Mouse (Mus musculus): ENCODE measurements at regions not wholly inside any gene's neighbourhood (a gene's known extent, or its start where the extent isn't known, plus 50 kb on each side); places are given as distances from the start of the nearest gene placed in this dataset.

DNA sequence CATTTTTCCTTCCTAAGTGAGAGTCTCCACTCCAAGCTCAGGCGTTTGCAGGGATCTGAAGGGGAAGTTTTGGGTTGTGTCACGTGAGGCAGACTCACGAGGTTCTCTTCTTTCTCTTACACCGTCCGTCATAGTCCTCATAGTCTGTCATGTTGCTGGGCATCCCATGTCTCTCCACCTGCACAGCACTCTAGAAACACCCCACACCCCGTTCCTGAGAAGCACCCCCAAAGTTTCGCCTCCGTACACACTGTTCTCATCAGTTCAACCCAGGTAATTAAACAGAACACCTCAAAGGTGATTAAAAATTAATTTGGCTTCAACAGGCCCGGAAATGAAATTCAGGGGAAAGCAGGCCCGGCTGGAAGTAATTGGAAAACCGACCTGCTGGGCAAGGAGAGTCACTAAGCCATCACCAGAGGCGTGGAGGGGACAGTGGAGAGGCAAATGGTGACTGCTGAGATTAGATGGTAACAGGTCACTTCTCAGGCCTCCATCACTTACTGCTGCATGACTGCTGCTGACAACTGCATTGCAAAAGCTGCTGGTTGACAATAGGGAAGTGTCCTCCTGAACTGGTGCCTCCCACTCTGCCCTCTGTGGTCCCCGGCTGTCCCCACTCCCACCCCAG, 63.1 kb upstream of the Smndc1 start:
- Histone ChIP-seq H3K4me3 (ENCODE audit: low read depth, low read length) (no peak overlapping the region), H3K9me3 (ENCODE audit: low read length) (no peaks in the 10 kb centered on the region), H3K27me3 (ENCODE audit: insufficient read depth, low read length) (no peaks in the 10 kb centered on the region), H3K4me1 (ENCODE audit: insufficient read depth) (peaks cover 3% of the 10 kb centered on the region), H3K36me3 (replicated peaks; ENCODE audit: insufficient read depth, low read length) (no peaks in the 10 kb centered on the region), H3K4me2 (ENCODE audit: low read depth, low read length) (no peak overlapping the region), H3K27ac (ENCODE audit: low read depth) (no peak overlapping the region), H3K9ac (replicated peaks) (no peak overlapping the region)
- no peak for DNase-seq
- no peak for ATAC-seq
- TF ChIP-seq CTCF (IDR thresholded peaks at IDR 0.05; ENCODE audit: low read depth): no peak
- no peak for TF ChIP-seq EP300 (IDR thresholded peaks at IDR 0.05; ENCODE audit: low read depth)
- WGBS (ENCODE audit: insufficient replicate concordance): 55% methylated on average over 13 of the region's 13 CpGs

GRCm38 (mm10) chr19:53452360-53452759, 62.0 kb upstream of the Smndc1 start:
- H3K9ac ChIP-seq (replicated peaks): no peak overlapping the region
- DNase-seq: no peak
- H3K4me1 ChIP-seq (ENCODE audit: insufficient read depth): peaks cover 3% of the 10 kb centered on the region
- H3K36me3 ChIP-seq (replicated peaks; ENCODE audit: insufficient read depth, low read length): no peaks in the 10 kb centered on the region
- no peak for TF ChIP-seq EP300 (IDR thresholded peaks at IDR 0.05; ENCODE audit: low read depth)
- no peak for TF ChIP-seq CTCF (IDR thresholded peaks at IDR 0.05; ENCODE audit: low read depth)
- WGBS (ENCODE audit: insufficient replicate concordance): 70% methylated on average over 3 of the region's 3 CpGs
- no peak for ATAC-seq
- no peaks in the 10 kb centered on the region for H3K27me3 ChIP-seq (ENCODE audit: insufficient read depth, low read length)
- H3K9me3 ChIP-seq (ENCODE audit: low read length): no peaks in the 10 kb centered on the region
- no peak overlapping the region for H3K4me2 ChIP-seq (ENCODE audit: low read depth, low read length)
- H3K4me3 ChIP-seq (ENCODE audit: low read depth, low read length): no peak overlapping the region
- H3K27ac ChIP-seq (ENCODE audit: low read depth): no peak overlapping the region

DNA sequence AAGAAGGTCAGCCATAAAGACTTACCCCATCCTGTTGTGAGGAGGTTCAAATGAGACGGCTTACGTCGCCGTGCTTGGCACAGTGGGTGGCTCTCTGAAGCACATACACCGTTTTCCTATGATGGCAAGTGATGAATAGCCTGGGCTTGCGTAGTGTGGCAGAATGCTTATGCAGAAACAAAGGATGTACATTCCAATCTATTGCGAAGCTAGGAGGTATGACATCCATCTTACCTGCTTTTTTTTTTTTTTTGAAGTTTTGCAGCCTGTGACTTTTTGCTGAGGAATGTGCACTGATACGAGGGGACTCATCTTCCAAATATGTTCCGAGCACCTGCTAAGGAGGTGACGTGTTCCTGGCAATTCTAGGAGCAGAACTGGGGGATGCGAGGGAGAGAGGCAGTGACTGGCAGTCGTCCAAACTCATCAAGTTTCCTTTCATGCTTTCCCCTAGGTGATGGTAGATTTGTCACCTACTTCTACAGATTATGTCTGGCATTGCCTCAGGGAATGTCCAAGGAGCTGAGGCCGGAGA, 61.1 kb upstream of the Smndc1 start:
- Histone ChIP-seq H3K9me3 (ENCODE audit: low read length) (no peaks in the 10 kb centered on the region), H3K4me2 (ENCODE audit: low read depth, low read length) (no peak overlapping the region), H3K4me1 (ENCODE audit: insufficient read depth) (peaks cover 3% of the 10 kb centered on the region), H3K4me3 (ENCODE audit: low read depth, low read length) (no peak overlapping the region), H3K36me3 (replicated peaks; ENCODE audit: insufficient read depth, low read length) (no peaks in the 10 kb centered on the region), H3K27ac (ENCODE audit: low read depth) (no peak overlapping the region), H3K9ac (replicated peaks) (no peak overlapping the region), H3K27me3 (ENCODE audit: insufficient read depth, low read length) (no peaks in the 10 kb centered on the region)
- DNase-seq (no peak), ATAC-seq (no peak)
- TF ChIP-seq EP300 (IDR thresholded peaks at IDR 0.05; ENCODE audit: low read depth) (no peak), CTCF (IDR thresholded peaks at IDR 0.05; ENCODE audit: low read depth) (no peak)
- 79% methylated on average over 13 of the region's 13 CpGs for WGBS (ENCODE audit: insufficient replicate concordance)

DNA sequence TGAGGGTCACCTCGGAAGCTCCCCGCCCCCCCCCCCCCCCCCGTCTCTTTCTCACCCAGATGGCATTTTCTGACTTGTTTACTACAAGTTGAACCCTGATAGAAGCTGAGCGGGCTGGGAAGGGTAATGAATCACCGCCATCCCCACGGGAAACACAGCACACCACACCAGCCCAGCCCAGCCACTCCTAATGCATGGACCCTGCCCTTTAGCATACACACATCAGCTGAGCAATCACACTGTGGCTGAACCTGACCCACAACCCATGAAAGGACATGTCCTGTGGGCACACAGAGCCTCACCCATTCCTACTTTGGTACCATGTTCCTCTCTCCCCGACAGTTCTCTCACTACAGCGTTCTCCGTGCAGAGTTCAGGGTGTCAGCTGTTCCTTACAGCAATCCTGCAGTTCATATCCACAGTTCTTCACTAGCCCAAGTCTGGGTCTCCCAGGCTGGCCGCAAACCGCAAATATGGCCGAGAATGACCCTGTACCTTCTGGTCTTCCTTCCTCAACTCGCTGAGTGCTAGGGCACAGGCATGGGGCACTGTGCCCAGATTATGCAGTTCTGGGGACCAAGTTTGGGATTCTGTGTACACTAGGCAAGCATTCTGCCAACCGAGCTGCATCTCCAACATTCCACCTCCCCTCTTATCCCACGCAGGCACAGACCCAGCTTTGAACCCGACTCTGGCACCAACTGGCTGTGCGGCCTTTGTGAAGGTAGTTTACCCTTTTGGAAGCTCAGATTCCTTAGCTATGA, 60.4 kb upstream of the Smndc1 start:
- no peak for ATAC-seq
- DNase-seq: no peak
- no peak overlapping the region for H3K27ac ChIP-seq (ENCODE audit: low read depth)
- no peak overlapping the region for H3K4me2 ChIP-seq (ENCODE audit: low read depth, low read length)
- 68% methylated on average over 17 of the region's 17 CpGs for WGBS (ENCODE audit: insufficient replicate concordance)
- peaks cover 3% of the 10 kb centered on the region for H3K4me1 ChIP-seq (ENCODE audit: insufficient read depth)
- TF ChIP-seq CTCF (IDR thresholded peaks at IDR 0.05; ENCODE audit: low read depth) (no peak), EP300 (IDR thresholded peaks at IDR 0.05; ENCODE audit: low read depth) (no peak)
- H3K4me3 ChIP-seq (ENCODE audit: low read depth, low read length): no peak overlapping the region
- H3K9me3 ChIP-seq (ENCODE audit: low read length): no peaks in the 10 kb centered on the region
- no peak overlapping the region for H3K9ac ChIP-seq (replicated peaks)
- no peaks in the 10 kb centered on the region for H3K36me3 ChIP-seq (replicated peaks; ENCODE audit: insufficient read depth, low read length)
- no peaks in the 10 kb centered on the region for H3K27me3 ChIP-seq (ENCODE audit: insufficient read depth, low read length)

DNA sequence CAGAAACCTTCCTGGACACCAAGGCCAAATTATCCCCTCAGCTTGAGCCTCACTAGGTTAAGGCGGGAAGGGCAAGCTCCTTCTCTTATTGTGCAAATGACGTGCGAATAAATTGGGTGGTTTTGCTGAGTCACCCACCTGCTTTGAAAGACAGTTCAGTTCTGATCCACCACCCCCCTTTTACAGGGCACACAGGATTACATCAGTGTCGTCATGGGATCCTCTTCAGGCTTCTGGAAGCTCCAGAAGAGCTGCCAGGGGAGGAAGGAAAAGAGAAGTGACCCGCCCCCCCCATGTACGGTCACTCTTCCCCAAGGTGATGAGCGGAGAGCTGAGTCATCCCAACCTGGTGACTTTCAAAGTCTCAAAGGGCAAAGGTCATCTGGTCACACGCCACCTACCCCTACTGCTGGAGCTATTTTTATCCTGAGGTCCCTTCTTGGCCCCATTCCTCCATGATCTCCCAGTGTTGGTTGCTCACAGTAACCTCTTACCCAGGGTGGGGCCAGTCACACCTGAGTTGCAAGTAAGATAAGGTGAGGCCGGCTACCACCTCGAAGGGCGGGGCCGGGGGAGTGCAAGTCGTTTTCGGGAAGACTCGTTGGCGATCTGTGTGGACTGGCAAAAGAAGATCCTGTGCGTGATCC, 58.9 kb upstream of the Smndc1 start:
- ATAC-seq (no peak), DNase-seq (no peak)
- no peaks in the 10 kb centered on the region for H3K27me3 ChIP-seq (ENCODE audit: insufficient read depth, low read length)
- 70% methylated on average over 17 of the region's 17 CpGs for WGBS (ENCODE audit: insufficient replicate concordance)
- no peak overlapping the region for H3K4me2 ChIP-seq (ENCODE audit: low read depth, low read length)
- no peaks in the 10 kb centered on the region for H3K9me3 ChIP-seq (ENCODE audit: low read length)
- H3K9ac ChIP-seq (replicated peaks): no peak overlapping the region
- no peak overlapping the region for H3K27ac ChIP-seq (ENCODE audit: low read depth)
- no peaks in the 10 kb centered on the region for H3K36me3 ChIP-seq (replicated peaks; ENCODE audit: insufficient read depth, low read length)
- H3K4me3 ChIP-seq (ENCODE audit: low read depth, low read length): no peak overlapping the region
- TF ChIP-seq EP300 (IDR thresholded peaks at IDR 0.05; ENCODE audit: low read depth): no peak
- no peak for TF ChIP-seq CTCF (IDR thresholded peaks at IDR 0.05; ENCODE audit: low read depth)
- peaks cover 3% of the 10 kb centered on the region for H3K4me1 ChIP-seq (ENCODE audit: insufficient read depth)

DNA sequence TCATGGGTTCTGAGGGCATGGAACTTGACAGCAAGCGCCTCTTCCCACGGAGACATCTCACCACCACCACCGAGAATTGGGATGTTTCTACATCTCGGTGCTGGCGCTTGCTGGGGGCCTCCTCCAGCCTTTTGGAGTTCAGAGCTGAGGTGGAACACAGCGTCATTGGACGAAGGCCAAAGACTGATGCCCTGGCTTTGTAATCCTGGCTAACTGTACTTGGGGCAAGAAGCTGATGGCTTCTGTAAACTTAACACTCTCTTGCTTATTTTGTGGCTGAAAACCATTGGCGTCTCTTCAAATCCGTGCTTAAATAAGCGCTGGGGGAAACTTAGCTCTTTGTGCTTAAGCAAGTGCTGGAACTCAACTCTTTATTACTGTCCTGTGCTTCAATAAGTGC, 57.8 kb upstream of the Smndc1 start:
- ATAC-seq (no peak), DNase-seq (no peak)
- no peaks in the 10 kb centered on the region for H3K36me3 ChIP-seq (replicated peaks; ENCODE audit: insufficient read depth, low read length)
- no peaks in the 10 kb centered on the region for H3K27me3 ChIP-seq (ENCODE audit: insufficient read depth, low read length)
- no peak overlapping the region for H3K4me3 ChIP-seq (ENCODE audit: low read depth, low read length)
- H3K27ac ChIP-seq (ENCODE audit: low read depth): 0 out of 2 replicates have a peak overlapping the region, but pooled peaks have one; percentile 22
- H3K9me3 ChIP-seq (ENCODE audit: low read length): no peaks in the 10 kb centered on the region
- WGBS (ENCODE audit: insufficient replicate concordance): 77% methylated on average over 10 of the region's 10 CpGs
- peaks cover 3% of the 10 kb centered on the region for H3K4me1 ChIP-seq (ENCODE audit: insufficient read depth)
- no peak overlapping the region for H3K4me2 ChIP-seq (ENCODE audit: low read depth, low read length)
- H3K9ac ChIP-seq (replicated peaks): no peak overlapping the region
- no peak for TF ChIP-seq EP300 (IDR thresholded peaks at IDR 0.05; ENCODE audit: low read depth)

All from liver, postnatal 0 days (tissue).